Mouse (Mus musculus) ES-E14 (cell line): Measurements from ENCODE around the gene Lsm11.

Experiments used
- MAFK ChIP-seq: IDR thresholded peaks from 2 replicates; pipeline ENCODE4 v1.6.1; 2014; ENCODE audit warnings: mild to moderate bottlenecking, low read depth, low read length, inconsistent platforms; ENCODE audit not compliant: insufficient read depth
- ZC3H11A ChIP-seq: IDR thresholded peaks from 2 replicates; pipeline ENCODE4 v1.6.1; 2012; ENCODE audit warnings: low read depth, mild to moderate bottlenecking, inconsistent platforms, low read length, borderline replicate concordance

DNA sequence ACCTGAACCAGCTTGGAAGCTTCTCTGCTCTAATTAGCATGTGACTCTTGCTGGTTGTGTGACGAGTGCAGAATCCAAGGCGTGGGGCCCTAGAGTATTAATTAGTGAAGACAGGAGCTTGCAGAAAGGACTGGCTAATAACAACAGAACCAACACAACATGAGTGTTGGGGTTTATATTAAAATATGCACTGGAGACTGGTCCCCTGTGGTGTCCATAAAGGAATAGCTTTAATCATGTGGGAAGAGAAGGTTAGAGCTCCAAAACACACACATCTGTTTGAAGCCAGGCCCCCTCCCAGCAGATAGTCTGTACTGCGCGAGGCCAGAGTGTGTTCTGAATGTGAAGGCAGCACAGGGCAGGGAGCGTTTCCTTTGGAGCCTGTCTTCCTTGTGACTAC, 58.1 kb downstream of the Lsm11 start:
- no peak for TF ChIP-seq ZC3H11A
- no peak for TF ChIP-seq MAFK
